Mouse (Mus musculus): ENCODE results near the gene Tmem178. TPM values are rescaled to one million over a fixed set of nuclear protein-coding genes. Genes with fewer than 3 reads are reported as not detected.
"Not testable (repeated sequence)": the region's sequence is repeated elsewhere in the genome, so short reads cannot be mapped to it uniquely, and the experiment has no call there.

Tmem178 gene
- total and polyA plus RNA-seq, 2 experiments from 2014 or later: 20.1 to 26.5 TPM

DNA sequence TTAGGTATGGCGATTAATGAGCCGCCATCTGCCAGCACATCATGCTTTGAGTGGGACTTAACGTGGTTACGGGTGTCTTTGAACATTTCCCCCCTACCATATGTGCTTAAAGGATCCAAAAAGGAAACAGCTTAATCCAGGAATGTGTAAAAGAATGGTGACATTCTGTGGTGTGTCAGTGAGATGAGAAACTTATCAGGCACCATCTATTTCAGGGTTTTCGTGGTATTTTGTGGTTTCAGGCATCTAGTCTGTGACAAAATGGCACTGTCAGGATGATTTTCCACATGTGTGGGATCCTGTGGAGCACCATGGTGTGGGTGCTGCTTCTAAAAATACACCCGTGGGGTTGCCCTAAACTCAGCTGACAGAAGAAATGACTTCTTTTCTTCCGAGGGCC is 4.6 kb upstream of the Tmem178 start:
- no peak overlapping the region for H3K27ac ChIP-seq (ENCODE audit: low read depth, low read length)
- ATAC-seq (ENCODE audit: low FRiP score) (no peak), DNase-seq (ENCODE audit: low spot score) (no peak)
- H3K9ac ChIP-seq (replicated peaks; ENCODE audit: low read length, poor library complexity, severe bottlenecking): no peak overlapping the region
- H3K27me3 ChIP-seq (ENCODE audit: insufficient read depth, low read length): no peaks in the 10 kb centered on the region
- 75% methylated on average over 7 of the region's 7 CpGs for WGBS
- H3K36me3 ChIP-seq (ENCODE audit: insufficient read depth, low read length): no peaks in the 10 kb centered on the region
- H3K4me2 ChIP-seq (ENCODE audit: low read depth, low read length, poor library complexity, severe bottlenecking): no peak overlapping the region
- no peak overlapping the region for H3K4me3 ChIP-seq (ENCODE audit: low read depth, low read length)
- no peaks in the 10 kb centered on the region for H3K9me3 ChIP-seq (ENCODE audit: low read length)
- TF ChIP-seq CTCF (IDR thresholded peaks at IDR 0.05): no peak
- H3K4me1 ChIP-seq (ENCODE audit: insufficient read depth, low read length): no peaks in the 10 kb centered on the region

DNA sequence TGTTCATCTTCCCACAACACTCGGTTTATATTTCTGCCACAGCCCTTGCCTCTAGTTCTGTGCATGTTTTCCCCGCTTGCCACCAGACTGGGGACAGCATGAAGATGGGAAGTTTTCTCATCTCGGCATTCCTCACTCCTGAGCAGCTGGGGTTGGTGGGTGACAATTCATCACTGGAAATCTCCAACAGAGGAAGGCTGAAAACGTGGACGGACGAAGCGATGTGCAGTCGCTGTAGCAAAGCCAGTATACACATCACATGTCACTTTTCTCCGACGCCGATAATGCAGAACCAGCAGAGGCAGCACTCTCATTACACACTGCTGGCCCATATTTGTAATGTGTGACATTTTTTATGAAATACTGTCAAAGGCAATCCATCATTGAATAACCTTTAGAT is 2.6 kb upstream of the Tmem178 start:
- H3K27ac ChIP-seq (ENCODE audit: low read depth, low read length): no peak overlapping the region
- no peak overlapping the region for H3K4me3 ChIP-seq (ENCODE audit: low read depth, low read length)
- DNase-seq (ENCODE audit: low spot score): no peak
- no peaks in the 10 kb centered on the region for H3K9me3 ChIP-seq (ENCODE audit: low read length)
- no peaks in the 10 kb centered on the region for H3K36me3 ChIP-seq (ENCODE audit: insufficient read depth, low read length)
- 52% methylated on average over 11 of the region's 11 CpGs for WGBS
- H3K27me3 ChIP-seq (ENCODE audit: insufficient read depth, low read length): no peaks in the 10 kb centered on the region
- H3K4me2 ChIP-seq (ENCODE audit: low read depth, low read length, poor library complexity, severe bottlenecking): no peak overlapping the region
- H3K9ac ChIP-seq (replicated peaks; ENCODE audit: low read length, poor library complexity, severe bottlenecking): no peak overlapping the region
- ATAC-seq (ENCODE audit: low FRiP score): 0 out of 2 replicates have a peak, but pooled peaks have one; percentile 41
- peak; percentile 36 for TF ChIP-seq CTCF (IDR thresholded peaks at IDR 0.05)
- H3K4me1 ChIP-seq (ENCODE audit: insufficient read depth, low read length): no peaks in the 10 kb centered on the region

- 10% methylated on average over 21 of the region's 26 CpGs for WGBS
- Histone ChIP-seq H3K36me3 (ENCODE audit: insufficient read depth, low read length) (no peaks in the 10 kb centered on the region), H3K9me3 (ENCODE audit: low read length) (no peaks in the 10 kb centered on the region), H3K9ac (replicated peaks; ENCODE audit: low read length, poor library complexity, severe bottlenecking) (peak overlapping the region; percentile 93), H3K4me2 (ENCODE audit: low read depth, low read length, poor library complexity, severe bottlenecking) (peak overlapping the region; percentile 90), H3K4me3 (ENCODE audit: low read depth, low read length) (peak overlapping the region; percentile 87), H3K4me1 (ENCODE audit: insufficient read depth, low read length) (no peaks in the 10 kb centered on the region), H3K27me3 (ENCODE audit: insufficient read depth, low read length) (no peaks in the 10 kb centered on the region), H3K27ac (ENCODE audit: low read depth, low read length) (peak overlapping the region; percentile 63; the same call in 1 of the 2 replicates)
- no peak for TF ChIP-seq CTCF (IDR thresholded peaks at IDR 0.05)
- no peak for DNase-seq (ENCODE audit: low spot score)
- ATAC-seq (ENCODE audit: low FRiP score): no peak; the same call in 1 of the 2 replicates
Measured at GRCm38 (mm10) chr17:80943835-80944529, 450 bp upstream of the Tmem178 start.

GRCm38 (mm10) chr17:80945510-80945909 is 1.1 kb downstream of the Tmem178 start:
- WGBS: 35% methylated on average over 7 of the region's 8 CpGs
- H3K4me1 ChIP-seq (ENCODE audit: insufficient read depth, low read length); DNase-seq (ENCODE audit: low spot score); H3K27me3 ChIP-seq (ENCODE audit: insufficient read depth, low read length); H3K27ac ChIP-seq (ENCODE audit: low read depth, low read length); H3K36me3 ChIP-seq (ENCODE audit: insufficient read depth, low read length); ATAC-seq (ENCODE audit: low FRiP score); H3K9me3 ChIP-seq (ENCODE audit: low read length): not testable (repeated sequence)
- Histone ChIP-seq H3K4me3 (ENCODE audit: low read depth, low read length) (peak overlapping the region; percentile 34), H3K9ac (replicated peaks; ENCODE audit: low read length, poor library complexity, severe bottlenecking) (peak overlapping the region; percentile 14; the same call in 1 of the 2 replicates), H3K4me2 (ENCODE audit: low read depth, low read length, poor library complexity, severe bottlenecking) (peak overlapping the region; percentile 59)

- Histone ChIP-seq H3K27me3 (ENCODE audit: insufficient read depth, low read length) (no peaks in the 10 kb centered on the region), H3K4me3 (ENCODE audit: low read depth, low read length) (peak overlapping the region; percentile 34), H3K9me3 (ENCODE audit: low read length) (no peaks in the 10 kb centered on the region), H3K9ac (replicated peaks; ENCODE audit: low read length, poor library complexity, severe bottlenecking) (0 out of 2 replicates have a peak overlapping the region, but pooled peaks have one; percentile 1), H3K27ac (ENCODE audit: low read depth, low read length) (no peak overlapping the region), H3K36me3 (ENCODE audit: insufficient read depth, low read length) (no peaks in the 10 kb centered on the region), H3K4me1 (ENCODE audit: insufficient read depth, low read length) (no peaks in the 10 kb centered on the region), H3K4me2 (ENCODE audit: low read depth, low read length, poor library complexity, severe bottlenecking) (peak overlapping the region; percentile 59)
- 47% methylated on average over 5 of the region's 5 CpGs for WGBS
- ATAC-seq (ENCODE audit: low FRiP score): no peak
- TF ChIP-seq CTCF (IDR thresholded peaks at IDR 0.05): no peak
- DNase-seq (ENCODE audit: low spot score): peak; percentile 60
Measured at GRCm38 (mm10) chr17:80946091-80946885, 1.9 kb downstream of the Tmem178 start.

Data from midbrain, postnatal 0 days (tissue).